Mouse (Mus musculus) 3T3-L1 (cell line): ENCODE data around the gene Rnaseh2a.
"Not testable (repeated sequence)": the region's sequence is repeated elsewhere in the genome, so short reads cannot be mapped to it uniquely, and the experiment has no call there.

Experiments
- DNase-seq: peaks from one replicate; pipeline ENCODE4 v3.0.0-alpha.2; 2015; ENCODE audit warnings: low read depth, low spot score

Gene Rnaseh2a

DNA sequence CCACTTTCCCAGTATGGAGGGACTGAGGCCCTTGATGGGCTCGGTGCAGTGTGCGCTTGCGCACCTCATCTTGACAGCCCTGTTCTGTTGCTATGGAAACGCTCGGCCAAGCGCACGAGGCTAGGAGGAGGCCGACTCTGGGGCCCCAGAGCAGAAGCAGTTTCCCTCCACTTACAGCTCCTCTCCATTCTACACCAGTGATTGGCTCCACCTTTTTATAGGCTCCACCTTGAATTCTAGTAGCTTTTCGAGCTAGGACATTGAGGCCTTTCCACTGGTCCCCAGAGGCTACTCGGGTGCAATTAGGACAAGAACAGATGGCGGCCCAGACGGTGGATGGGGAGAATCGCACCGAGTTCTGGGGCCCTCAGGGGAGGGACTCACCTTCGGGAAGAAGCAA is 34.7 kb downstream of the Rnaseh2a start:
- no peak for DNase-seq

GRCm38 (mm10) chr8:84933767-84934559 is 35.6 kb downstream of the Rnaseh2a start:
- DNase-seq = no peak

GRCm38 (mm10) chr8:84930582-84930981 is 39.0 kb downstream of the Rnaseh2a start:
- no peak for DNase-seq

GRCm38 (mm10) chr8:84928456-84929306 is 40.9 kb downstream of the Rnaseh2a start:
- DNase-seq = peak; percentile 72

- DNase-seq = no peak
Measured at GRCm38 (mm10) chr8:84927513-84927912, 42.1 kb downstream of the Rnaseh2a start.

DNA sequence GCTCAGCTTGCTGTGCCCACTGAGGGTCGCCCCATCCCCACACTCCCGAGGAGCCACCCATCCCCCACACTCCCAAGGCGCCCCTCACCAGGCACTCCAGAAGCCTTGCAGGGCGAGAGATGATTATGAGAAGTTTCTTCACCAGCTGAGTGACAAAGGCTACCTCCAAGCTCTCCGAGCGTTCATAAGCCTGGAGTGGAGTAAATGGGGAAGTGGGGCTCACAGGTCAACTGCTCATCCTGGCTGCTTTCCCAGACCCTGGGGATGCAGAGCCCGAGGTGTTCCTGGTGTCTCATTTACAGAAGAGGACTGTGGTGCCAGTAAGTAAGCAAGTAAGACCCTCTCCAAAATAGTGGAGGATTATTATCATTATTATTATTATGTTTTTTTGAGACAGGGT is 44.0 kb downstream of the Rnaseh2a start:
- no peak for DNase-seq

- DNase-seq = peak; percentile 92
Measured at GRCm38 (mm10) chr8:84921596-84921995, 48.0 kb downstream of the Rnaseh2a start.

DNA sequence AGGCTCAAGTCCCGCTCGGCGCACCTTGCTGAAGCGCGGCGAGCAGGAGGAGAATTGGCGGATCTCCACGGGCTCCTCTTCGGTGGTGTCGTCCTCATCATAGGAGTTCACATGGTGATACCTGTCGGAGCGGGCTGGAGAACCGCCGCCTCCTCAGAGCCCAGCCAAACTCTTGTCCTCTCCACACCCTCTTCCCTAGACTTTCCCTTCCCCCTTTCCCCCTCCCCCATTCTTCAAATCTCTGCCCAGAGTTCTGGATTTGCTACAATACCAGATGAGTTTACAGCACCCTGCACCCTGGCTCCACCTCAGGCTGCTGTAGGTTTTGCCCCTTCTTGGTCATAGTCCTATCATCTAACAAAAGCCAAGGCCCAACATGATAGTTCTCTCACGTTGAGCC is 50.9 kb downstream of the Rnaseh2a start:
- no peak for DNase-seq

DNA sequence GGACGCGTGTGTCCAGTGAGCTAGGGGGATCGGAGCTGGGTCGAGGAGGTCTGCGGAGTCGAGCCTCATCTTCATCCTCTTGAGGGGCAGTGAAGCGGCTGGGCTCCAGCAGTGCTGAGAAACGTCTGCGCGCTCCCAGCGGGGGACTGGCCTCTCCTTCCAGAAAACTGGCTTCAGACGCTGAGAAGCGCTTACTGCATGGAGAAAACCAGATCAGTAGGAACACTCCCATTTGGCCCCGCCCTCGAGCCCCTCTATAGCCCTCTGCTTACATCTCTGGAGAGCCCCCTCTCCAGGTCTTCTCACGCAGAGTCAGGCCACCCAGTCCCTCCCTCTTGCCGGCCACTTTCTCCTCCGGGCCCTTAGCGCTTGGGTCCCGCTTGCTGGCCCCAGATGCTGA is 51.8 kb downstream of the Rnaseh2a start:
- DNase-seq = no peak

DNA sequence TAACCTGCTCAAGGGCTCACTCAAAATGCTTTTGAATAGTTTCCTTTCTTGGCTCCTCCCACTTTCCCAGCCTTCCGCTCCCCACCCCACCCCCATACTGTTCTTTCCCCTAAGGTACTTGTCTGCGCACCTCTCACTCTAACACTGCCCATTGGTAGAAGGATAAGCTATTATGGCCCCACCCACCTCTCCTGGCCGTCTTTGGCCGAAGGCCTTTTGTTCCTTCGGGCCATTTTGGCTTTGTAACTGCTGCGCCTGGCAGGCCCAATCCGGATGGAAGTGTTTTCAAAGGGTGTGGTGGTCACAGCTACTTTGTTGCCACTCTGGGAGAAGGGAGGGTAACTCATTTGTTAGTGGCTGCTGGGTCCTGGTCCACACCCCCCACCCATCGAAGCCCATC is 54.3 kb downstream of the Rnaseh2a start:
- no peak for DNase-seq

DNA sequence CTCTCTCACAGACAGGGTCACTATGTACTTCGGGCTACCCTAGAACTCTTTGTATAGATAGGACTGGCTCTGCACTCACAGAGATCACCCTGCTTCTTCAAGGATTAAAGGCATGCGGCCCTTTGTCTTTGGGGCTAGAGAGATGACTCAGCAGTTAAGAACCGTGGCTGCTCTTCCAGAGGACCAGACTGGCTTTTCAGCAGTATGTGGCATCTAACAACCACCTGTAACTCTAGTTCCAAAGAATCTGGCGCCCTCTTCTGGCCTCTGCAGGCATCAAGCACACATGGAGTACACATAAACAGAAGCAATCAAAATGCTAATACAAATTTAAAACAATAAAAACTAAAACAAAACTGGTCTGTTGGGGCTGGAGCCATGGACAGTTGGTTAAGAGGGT is 55.6 kb downstream of the Rnaseh2a start:
- peak; percentile 58 for DNase-seq

DNA sequence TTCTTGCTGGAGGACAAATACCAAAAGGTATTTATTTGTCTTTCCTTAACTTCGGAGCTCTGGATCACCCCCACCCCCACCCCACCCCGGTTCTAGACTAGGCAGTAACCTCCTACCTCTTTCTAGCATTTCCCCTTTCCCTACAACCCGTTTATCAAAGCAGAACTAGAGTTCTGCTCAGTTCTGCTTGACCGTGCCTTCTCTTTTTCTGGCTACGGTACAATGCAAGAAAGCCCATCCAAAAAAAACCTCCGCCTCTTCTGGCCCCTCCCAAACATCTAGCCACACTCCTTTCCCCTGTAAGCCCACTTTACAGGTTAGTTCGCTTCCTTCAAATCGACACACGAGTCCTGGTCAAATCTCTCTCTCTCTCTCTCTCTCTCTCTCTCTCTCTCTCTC is 56.1 kb downstream of the Rnaseh2a start:
- no peak for DNase-seq

DNA sequence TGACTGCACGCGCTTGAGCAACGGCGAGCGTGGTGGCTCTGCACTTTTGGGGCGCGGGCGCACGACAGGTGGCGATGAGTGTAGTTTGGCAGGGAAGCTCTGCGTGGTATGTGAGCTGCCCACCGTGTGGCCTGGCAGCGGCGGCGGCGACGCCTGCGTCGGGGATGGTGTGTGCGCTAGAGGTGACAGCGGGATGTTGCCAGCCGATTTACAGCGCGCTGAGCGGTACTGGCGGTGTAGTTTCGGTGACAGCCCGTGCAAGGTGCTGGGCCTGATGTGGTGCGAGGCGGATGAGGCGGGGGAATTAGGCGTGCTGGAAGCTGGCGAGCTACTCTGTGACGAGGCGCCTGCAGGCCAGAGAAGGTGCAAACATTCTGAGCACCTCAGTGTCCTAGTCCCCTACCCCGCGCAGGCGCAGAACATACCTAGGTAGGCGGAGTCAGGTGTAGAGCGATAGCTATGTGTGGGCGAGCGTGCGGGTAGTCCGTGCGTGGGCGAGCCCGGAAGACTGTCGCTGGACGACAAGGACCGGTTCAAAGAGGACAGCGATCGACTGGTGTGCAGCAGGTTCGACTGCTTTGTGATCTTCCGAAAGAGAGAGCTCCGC is 56.6 kb downstream of the Rnaseh2a start:
- DNase-seq = no peak

- no peak for DNase-seq
Measured at GRCm38 (mm10) chr8:84912391-84912790, 57.2 kb downstream of the Rnaseh2a start.

DNA sequence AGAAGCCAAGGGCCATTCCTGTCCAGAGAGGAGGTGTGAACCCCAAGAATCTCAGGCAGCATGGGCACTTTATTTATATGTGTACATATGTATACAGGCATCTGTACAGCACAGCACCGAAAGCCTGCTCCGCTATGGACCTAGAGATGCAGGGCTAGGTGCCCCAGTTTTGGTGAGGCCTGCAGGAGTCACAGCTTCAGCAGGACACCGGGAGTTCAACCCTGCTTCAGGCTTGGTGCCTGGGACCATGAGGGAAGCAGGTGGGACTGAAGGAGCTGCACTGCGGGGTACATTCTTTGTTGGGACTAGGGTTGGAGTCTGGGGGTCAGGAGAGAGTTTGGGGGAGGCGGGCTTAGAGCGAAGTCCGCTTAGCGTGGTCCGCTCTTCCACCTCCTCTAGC is 57.7 kb downstream of the Rnaseh2a start:
- no peak for DNase-seq

- no peak for DNase-seq
Measured at GRCm38 (mm10) chr8:84910551-84910950, 59.0 kb downstream of the Rnaseh2a start.

DNA sequence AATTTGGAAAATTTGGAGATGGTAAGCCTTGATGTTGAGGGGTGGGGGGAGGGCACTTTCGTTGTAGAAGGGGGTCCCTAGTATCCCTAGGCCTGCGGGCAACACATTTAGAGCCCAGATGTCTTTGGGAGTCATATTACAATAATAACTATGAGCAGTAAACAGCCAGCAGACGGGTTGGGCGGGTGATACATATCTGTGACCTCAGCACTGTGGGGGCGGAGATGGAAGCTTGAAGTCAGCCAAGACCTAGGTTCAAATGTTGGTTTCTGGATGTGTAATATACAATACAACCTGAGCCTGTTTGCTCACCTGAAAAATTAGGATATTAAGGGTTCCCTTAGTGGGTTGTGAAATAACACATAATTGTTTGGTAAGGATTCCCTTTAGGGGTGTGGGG is 59.6 kb downstream of the Rnaseh2a start:
- DNase-seq = peak; percentile 67

DNA sequence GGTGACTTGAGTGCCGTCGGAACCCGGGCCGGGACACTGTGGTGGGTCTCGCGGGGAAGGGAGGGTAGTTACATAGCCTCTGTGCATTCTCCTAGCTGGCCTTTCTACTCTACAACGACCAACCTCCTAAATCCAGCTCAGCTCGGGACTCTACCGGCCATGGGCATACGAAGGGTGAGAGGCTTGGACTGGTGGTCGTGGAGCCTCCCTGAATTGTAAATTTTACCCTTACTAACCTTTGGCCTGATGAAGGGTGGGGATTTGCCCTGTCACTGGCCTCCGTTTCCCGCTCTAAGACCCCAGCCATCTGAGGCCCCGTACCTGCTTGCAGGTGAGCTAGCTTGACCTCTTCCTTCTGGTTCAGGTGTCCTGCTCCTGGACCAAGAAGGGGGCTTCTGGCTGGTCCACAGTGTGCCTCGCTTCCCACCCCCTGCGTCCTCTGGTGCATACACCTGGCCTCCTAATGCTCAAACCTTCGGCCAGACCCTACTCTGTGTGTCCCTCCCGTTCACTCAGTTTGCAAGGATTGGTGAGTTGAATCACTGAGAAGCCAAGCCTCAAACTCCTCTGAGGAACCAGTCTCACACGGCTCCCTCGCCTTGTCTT is 60.3 kb downstream of the Rnaseh2a start:
- no peak for DNase-seq

GRCm38 (mm10) chr8:84908421-84909161 is 61.0 kb downstream of the Rnaseh2a start, which contains the start of gene Dnase2a:
TSS of gene Dnase2a (plus strand) at chr8:84908560.
- DNase-seq = peak; percentile 100

DNA sequence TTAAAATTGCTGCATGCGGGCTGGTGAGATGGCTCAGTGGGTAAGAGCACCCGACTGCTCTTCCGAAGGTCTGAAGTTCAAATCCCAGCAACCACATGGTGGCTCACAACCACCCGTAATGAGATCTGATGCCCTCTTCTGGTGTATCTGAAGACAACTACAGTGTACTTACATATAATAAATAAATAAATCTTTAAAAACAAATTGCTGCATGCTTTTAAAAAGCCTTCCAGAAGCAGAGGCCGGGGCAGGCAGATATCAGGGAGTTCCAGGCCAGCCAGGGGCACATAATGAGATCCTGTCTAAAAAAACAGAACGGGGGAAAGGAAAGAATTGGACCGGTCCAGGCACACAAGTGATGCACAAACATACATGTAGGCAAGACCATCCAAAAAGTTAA is 61.6 kb downstream of the Rnaseh2a start:
- not testable (repeated sequence) for DNase-seq

GRCm38 (mm10) chr8:84907493-84907892 is 62.1 kb downstream of the Rnaseh2a start:
- DNase-seq = peak; percentile 59
